Mouse (Mus musculus): ENCODE measurements around the gene Snx22.

- TF ChIP-seq CTCF (conservative IDR thresholded peaks at IDR 0.05 in 1 of 2, IDR thresholded peaks at IDR 0.05 in 1 of 2; ENCODE audit: low read depth in 2 of 2, low read length in 2 of 2): no peak
- TF ChIP-seq USF2 (conservative IDR thresholded peaks at IDR 0.05; ENCODE audit: low read depth, low read length): no peak
- TF ChIP-seq POLR2A (IDR thresholded peaks at IDR 0.05; ENCODE audit: low read depth, low read length): no peak
- TF ChIP-seq HCFC1 (IDR thresholded peaks at IDR 0.05; ENCODE audit: low read depth, low read length): no peak
- no peak for TF ChIP-seq ZNF384 (IDR thresholded peaks at IDR 0.05; ENCODE audit: low read depth, low read length)
- no peak for TF ChIP-seq RCOR1 (conservative IDR thresholded peaks at IDR 0.05; ENCODE audit: low read depth, low read length)
- no peak for TF ChIP-seq USF1 (IDR thresholded peaks at IDR 0.05; ENCODE audit: low read depth, low read length)
- no peak for TF ChIP-seq CHD2 (IDR thresholded peaks at IDR 0.05; ENCODE audit: low read length)
- TF ChIP-seq JUND (conservative IDR thresholded peaks at IDR 0.05; ENCODE audit: low read depth, low read length): no peak
- no peak for TF ChIP-seq SIN3A (IDR thresholded peaks at IDR 0.05; ENCODE audit: low read length)
- no peak for TF ChIP-seq BHLHE40 (IDR thresholded peaks at IDR 0.05; ENCODE audit: low read depth, low read length)
- no peak for TF ChIP-seq MXI1 (IDR thresholded peaks at IDR 0.05; ENCODE audit: low read depth, low read length)
- TF ChIP-seq NRF1 (IDR thresholded peaks at IDR 0.05; ENCODE audit: low read depth, low read length): no peak
Measured at GRCm38 (mm10) chr9:66104601-66105000, 35.1 kb upstream of the Snx22 start.
